In the genomic region with DNA sequence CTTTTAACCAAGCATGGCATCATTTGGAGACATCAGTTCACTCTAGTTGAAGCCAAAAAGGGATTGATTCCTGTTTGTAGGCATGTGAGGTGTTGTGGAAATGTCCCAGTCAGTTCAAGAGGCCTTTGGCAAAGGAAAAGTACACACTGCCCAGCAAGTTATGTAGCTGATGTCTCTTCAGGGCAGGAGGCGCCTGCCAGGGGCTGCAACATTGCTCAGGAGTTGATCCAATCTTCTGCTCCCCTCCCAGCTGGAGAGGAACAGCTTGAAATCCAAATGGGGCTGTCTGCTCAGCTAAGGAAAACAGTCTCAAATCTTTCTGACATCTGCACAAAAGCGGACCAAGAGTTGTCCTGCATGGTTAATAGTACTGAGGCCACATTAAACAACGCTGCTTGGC, we compare ENCODE assay signal across 11 mouse cellular contexts.
DNase-seq lines count a peak whose midpoint lies in the region; ATAC-seq lines count a peak whose summit lies in the region.
"Had no signal": no experiment of that assay in that cellular context is flagged by ENCODE, and none has a peak within 500 bp of the region (broad histone marks: within the 10 kb centered on the region; RNA-seq: fewer than 3 reads in every experiment).

No protein-coding gene starts in this region.

- H3K27ac ChIP-seq in midbrain, embryonic 10.5 days (replicated peaks) = no peak overlapping the region
- H3K27ac ChIP-seq in midbrain, embryonic 13.5 days = no peak overlapping the region
- H3K27ac ChIP-seq in heart, embryonic 16.5 days (ENCODE audit: low read length) = 0 out of 2 replicates have a peak overlapping the region, but pooled peaks have one; percentile 2
- H3K27ac ChIP-seq: hindbrain, embryonic 13.5 days; stomach, embryonic 15.5 days had no signal

- peak; percentile 1 for DNase-seq in gastrocnemius, adult 18-20 months (ENCODE audit: low spot score)
- DNase-seq in gastrocnemius, adult 8-10 months (ENCODE audit: low spot score in 2 of 2) = no peak
- peak; percentile 12 for DNase-seq in midbrain, embryonic 10.5 days (ENCODE audit: low spot score)
- DNase-seq in lung, postnatal 25 days (ENCODE audit: low spot score) = peak; percentile 17
- no peak for DNase-seq in thymus, postnatal 0 days (ENCODE audit: low spot score)

- H3K4me3 ChIP-seq in midbrain, embryonic 10.5 days = no peak overlapping the region
- no peak overlapping the region for H3K4me3 ChIP-seq in midbrain, embryonic 13.5 days (replicated peaks)
- H3K4me3 ChIP-seq in heart, embryonic 16.5 days (ENCODE audit: low read length) = no peak overlapping the region
- H3K4me3 ChIP-seq: hindbrain, embryonic 13.5 days; stomach, embryonic 15.5 days had no signal

- no peaks in the 10 kb centered on the region for H3K4me1 ChIP-seq in midbrain, embryonic 10.5 days
- H3K4me1 ChIP-seq in midbrain, embryonic 13.5 days (replicated peaks) = no peaks in the 10 kb centered on the region
- no peaks in the 10 kb centered on the region for H3K4me1 ChIP-seq in heart, embryonic 16.5 days (ENCODE audit: control insufficient read depth, insufficient read depth, low read length)
- H3K4me1 ChIP-seq: hindbrain, embryonic 13.5 days; stomach, embryonic 15.5 days had no signal

- no peak overlapping the region for H3K4me2 ChIP-seq in midbrain, embryonic 13.5 days (replicated peaks)
- H3K4me2 ChIP-seq in heart, embryonic 16.5 days (ENCODE audit: low read depth, low read length) = no peak overlapping the region
- H3K4me2 ChIP-seq: hindbrain, embryonic 13.5 days; stomach, embryonic 15.5 days had no signal

- H3K9ac ChIP-seq in midbrain, embryonic 13.5 days (replicated peaks) = no peak overlapping the region
- no peak overlapping the region for H3K9ac ChIP-seq in heart, embryonic 16.5 days (ENCODE audit: low read length)
- H3K9ac ChIP-seq: hindbrain, embryonic 13.5 days; stomach, embryonic 15.5 days had no signal

- no peaks in the 10 kb centered on the region for H3K36me3 ChIP-seq in midbrain, embryonic 10.5 days
- no peaks in the 10 kb centered on the region for H3K36me3 ChIP-seq in midbrain, embryonic 13.5 days
- no peaks in the 10 kb centered on the region for H3K36me3 ChIP-seq in heart, embryonic 16.5 days (ENCODE audit: control insufficient read depth, insufficient read depth)
- H3K36me3 ChIP-seq: hindbrain, embryonic 13.5 days; stomach, embryonic 15.5 days had no signal

- no peaks in the 10 kb centered on the region for H3K9me3 ChIP-seq in midbrain, embryonic 10.5 days (replicated peaks)
- no peaks in the 10 kb centered on the region for H3K9me3 ChIP-seq in midbrain, embryonic 13.5 days
- no peaks in the 10 kb centered on the region for H3K9me3 ChIP-seq in heart, embryonic 16.5 days (replicated peaks; ENCODE audit: control insufficient read depth, low read length)
- H3K9me3 ChIP-seq: hindbrain, embryonic 13.5 days; stomach, embryonic 15.5 days had no signal

- WGBS in midbrain, embryonic 10.5 days = 53% methylated on average over 3 of the region's 3 CpGs
- 48% methylated on average over 3 of the region's 3 CpGs for WGBS in midbrain, embryonic 13.5 days
- 49% methylated on average over 3 of the region's 3 CpGs for WGBS in heart, embryonic 16.5 days

- H3K27me3 ChIP-seq in midbrain, embryonic 10.5 days (ENCODE audit: low read depth, poor library complexity, severe bottlenecking) = peaks cover 97% of the 10 kb centered on the region
- peaks cover 64% of the 10 kb centered on the region for H3K27me3 ChIP-seq in midbrain, embryonic 13.5 days
- H3K27me3 ChIP-seq in heart, embryonic 16.5 days (ENCODE audit: control insufficient read depth, insufficient read depth, low read length) = no peaks in the 10 kb centered on the region; the same call in 1 of the 2 replicates

- ATAC-seq in midbrain, embryonic 13.5 days = no peak
- ATAC-seq in heart, embryonic 16.5 days (replicated peaks; ENCODE audit: extremely low read depth, insufficient read depth, low FRiP score) = no peak
- no peak for ATAC-seq in granulocyte monocyte progenitor cell, adult 5-6 weeks (replicated peaks; ENCODE audit: poor library complexity, severe bottlenecking)
- ATAC-seq: Patski had no signal

Comparison
In these comparisons a context has a peak if more than half of its experiments do, and no peak if none do; other contexts are left out.
1. DNase-seq: peak in gastrocnemius, adult 18-20 months (single experiment), midbrain, embryonic 10.5 days (single experiment) and lung, postnatal 25 days (single experiment); none in gastrocnemius, adult 8-10 months (0 of 2) and thymus, postnatal 0 days (single experiment).